Mouse (Mus musculus): ENCODE data around the gene Wrnip1.

DNA sequence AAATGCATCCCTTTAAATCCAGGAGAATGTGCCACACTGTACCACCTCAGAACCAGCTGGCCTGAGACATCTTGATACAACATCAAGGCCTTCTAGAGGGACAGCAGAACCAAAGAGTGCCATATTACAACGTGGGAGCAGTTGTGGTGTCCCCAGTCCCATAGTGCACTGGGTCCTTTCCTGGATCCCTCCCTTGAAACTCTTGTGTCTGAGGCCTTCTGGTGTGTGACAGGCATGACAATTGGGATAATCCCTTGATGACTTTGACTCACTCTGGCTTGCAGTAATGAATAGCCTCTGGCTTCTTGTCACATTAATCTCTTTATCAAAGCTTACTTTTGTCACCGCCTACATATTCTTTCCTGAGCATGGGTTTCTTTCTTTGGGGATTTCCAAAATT is 65.2 kb downstream of the Wrnip1 start:
- no peak for TF ChIP-seq CTCF (conservative IDR thresholded peaks at IDR 0.05; ENCODE audit: insufficient read depth, insufficient read length, low read depth, low read length)
- no peak for TF ChIP-seq POLR2A (IDR thresholded peaks at IDR 0.05; ENCODE audit: low read depth, low read length)

All from kidney, adult 2 months (tissue).